Mouse (Mus musculus): ENCODE results near the gene Sema3d.
A peak's percentile ranks its signal among the peaks of the same experiment; 100 is the strongest.

The Sema3d gene

GRCm38 (mm10) chr5:12383133-12383959, at the start of gene Sema3d:
Gene Sema3d, plus strand, starts transcription at chr5:12383385.
- peak; percentile 51 for DNase-seq (ENCODE audit: low spot score)

GRCm38 (mm10) chr5:12377261-12377660, 5.9 kb upstream of the Sema3d start:
- DNase-seq (ENCODE audit: low spot score) = no peak

- no peak for DNase-seq (ENCODE audit: low spot score)
These were observed 4.3 kb upstream of the Sema3d start for GRCm38 (mm10) chr5:12378900-12379299.

- DNase-seq (ENCODE audit: low spot score) = no peak
These were observed 1.2 kb upstream of the Sema3d start for GRCm38 (mm10) chr5:12382010-12382409.

GRCm38 (mm10) chr5:12383960-12384285, 738 bp downstream of the Sema3d start:
- no peak for DNase-seq (ENCODE audit: low spot score)

- no peak for DNase-seq (ENCODE audit: low spot score)
These were observed 9.5 kb downstream of the Sema3d start for GRCm38 (mm10) chr5:12392667-12393066.

- no peak for DNase-seq (ENCODE audit: low spot score)
These were observed 16.1 kb downstream of the Sema3d start for GRCm38 (mm10) chr5:12399271-12399670.

GRCm38 (mm10) chr5:12404229-12404628, 21.0 kb downstream of the Sema3d start:
- DNase-seq (ENCODE audit: low spot score) = no peak

GRCm38 (mm10) chr5:12412595-12412994, 29.4 kb downstream of the Sema3d start:
- DNase-seq (ENCODE audit: low spot score) = no peak

- no peak for DNase-seq (ENCODE audit: low spot score)
These were observed 40.1 kb downstream of the Sema3d start for GRCm38 (mm10) chr5:12423264-12423663.

GRCm38 (mm10) chr5:12441737-12442136, 58.6 kb downstream of the Sema3d start:
- DNase-seq (ENCODE audit: low spot score) = no peak

GRCm38 (mm10) chr5:12442176-12443105, 59.3 kb downstream of the Sema3d start:
- no peak for DNase-seq (ENCODE audit: low spot score)

- DNase-seq (ENCODE audit: low spot score) = no peak
These were observed 67.9 kb downstream of the Sema3d start for GRCm38 (mm10) chr5:12451089-12451488.

GRCm38 (mm10) chr5:12454946-12455345, 71.8 kb downstream of the Sema3d start:
- DNase-seq (ENCODE audit: low spot score) = no peak

GRCm38 (mm10) chr5:12457509-12457908, 74.3 kb downstream of the Sema3d start:
- DNase-seq (ENCODE audit: low spot score) = no peak

- DNase-seq (ENCODE audit: low spot score) = no peak
These were observed 84.6 kb downstream of the Sema3d start for GRCm38 (mm10) chr5:12467568-12468336.

- no peak for DNase-seq (ENCODE audit: low spot score)
These were observed 91.9 kb downstream of the Sema3d start for GRCm38 (mm10) chr5:12474904-12475638.

- DNase-seq (ENCODE audit: low spot score) = no peak
These were observed 92.4 kb downstream of the Sema3d start for GRCm38 (mm10) chr5:12475639-12475916.

GRCm38 (mm10) chr5:12487926-12488325, 104.7 kb downstream of the Sema3d start:
- no peak for DNase-seq (ENCODE audit: low spot score)

GRCm38 (mm10) chr5:12491704-12492103, 108.5 kb downstream of the Sema3d start:
- no peak for DNase-seq (ENCODE audit: low spot score)

GRCm38 (mm10) chr5:12498227-12498928, 115.2 kb downstream of the Sema3d start:
- no peak for DNase-seq (ENCODE audit: low spot score)

Data from testis, postnatal 14 days (tissue).